Mouse (Mus musculus): Measurements from ENCODE around the gene Fuca1. TPM values are rescaled to one million over a fixed set of nuclear protein-coding genes. Genes with fewer than 3 reads are reported as not detected.

Gene Fuca1
- polyA plus RNA-seq (2015; fragmentation: Nextera tagmentation; extraction: Ambion mirVana) = 63.2 and 68.3 TPM in 2 replicates

DNA sequence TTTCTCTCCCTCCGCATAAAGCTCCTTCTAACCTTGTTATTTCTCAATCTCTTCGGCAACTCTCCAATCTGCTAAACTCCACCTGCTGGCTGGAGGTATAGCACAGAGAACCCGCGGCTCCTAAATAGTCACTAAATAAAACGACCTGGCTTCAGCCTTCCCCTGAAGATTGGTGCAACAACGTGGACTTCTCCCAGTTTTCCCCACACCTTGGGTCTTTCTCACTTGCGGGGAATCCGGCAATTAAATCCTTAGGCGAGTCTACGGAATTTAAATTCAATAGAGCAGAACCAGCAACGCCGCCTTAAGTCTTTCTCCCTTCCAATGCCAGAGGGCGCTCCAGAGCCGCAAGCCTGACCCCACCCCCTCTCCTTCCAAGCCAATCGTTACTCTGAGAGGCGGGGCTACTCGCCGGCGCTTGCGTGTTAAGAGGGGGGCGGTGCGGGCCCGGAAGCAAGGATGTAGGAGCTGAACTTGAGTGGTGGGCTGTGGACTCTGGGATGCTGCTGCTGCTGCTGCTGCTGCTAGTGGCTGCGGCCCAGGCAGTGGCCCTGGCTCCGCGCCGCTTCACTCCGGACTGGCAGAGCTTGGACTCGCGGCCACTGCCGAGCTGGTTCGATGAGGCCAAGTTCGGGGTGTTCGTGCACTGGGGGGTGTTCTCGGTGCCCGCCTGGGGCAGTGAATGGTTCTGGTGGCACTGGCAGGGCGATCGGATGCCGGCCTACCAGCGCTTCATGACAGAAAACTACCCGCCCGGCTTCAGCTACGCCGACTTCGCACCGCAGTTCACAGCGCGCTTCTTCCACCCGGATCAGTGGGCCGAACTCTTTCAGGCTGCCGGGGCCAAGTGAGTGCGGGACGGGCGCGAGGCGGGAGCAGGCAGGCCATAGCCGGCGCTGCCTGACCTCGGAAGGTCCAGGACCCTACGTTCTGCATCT is at the start of gene Fuca1:
TSS of gene Fuca1 (plus strand) at position 432 of the 938 bp plus-strand sequence.
- Histone ChIP-seq H3K9ac (peak within 1 kb of the TSS; percentile 80), H3K27me3 (replicated peaks) (no peaks in the 10 kb centered on the region), H3K36me3 (replicated peaks) (no peaks in the 10 kb centered on the region), H3K4me1 (peaks cover 10% of the 10 kb centered on the region), H3K27ac (peak within 1 kb of the TSS; percentile 76), H3K4me3 (peak within 1 kb of the TSS; percentile 59), H3K9me3 (no peaks in the 10 kb centered on the region), H3K4me2 (peak within 1 kb of the TSS; percentile 86)
- ATAC-seq (replicated peaks) = peak; percentile 97
- 2% methylated on average over 60 of the region's 60 CpGs for WGBS

DNA sequence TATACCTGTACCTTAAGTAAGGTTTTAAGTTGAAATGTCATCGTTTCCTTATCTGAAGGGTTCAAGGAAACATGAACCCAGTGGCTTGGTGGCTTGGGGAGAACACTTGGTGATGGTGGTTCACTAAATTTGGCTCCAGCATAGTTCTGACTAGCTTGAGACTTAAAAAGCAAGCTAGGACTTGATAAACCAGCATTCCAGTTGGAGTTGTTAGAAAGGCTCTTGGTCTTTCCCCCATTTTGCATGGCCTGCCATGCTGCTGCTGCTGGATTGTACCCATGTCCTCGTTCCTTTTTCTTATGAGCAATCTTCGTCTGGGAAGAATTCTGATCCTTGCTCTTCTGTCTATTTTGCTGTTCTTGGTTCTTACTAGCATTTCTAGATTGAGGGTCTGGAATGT is 48.5 kb upstream of the Fuca1 start:
- peak overlapping the region; percentile 64 for H3K4me3 ChIP-seq
- H3K27me3 ChIP-seq (replicated peaks) = no peaks in the 10 kb centered on the region
- no peak for ATAC-seq (replicated peaks)
- peaks cover 52% of the 10 kb centered on the region for H3K4me1 ChIP-seq
- H3K27ac ChIP-seq = 0 out of 2 replicates have a peak overlapping the region, but pooled peaks have one; percentile 98
- peak overlapping the region; percentile 65; the same call in 1 of the 2 replicates for H3K9ac ChIP-seq
- peak overlapping the region; percentile 91 for H3K4me2 ChIP-seq
- 40% methylated on average over 3 of the region's 3 CpGs for WGBS
- no peaks in the 10 kb centered on the region for H3K9me3 ChIP-seq
- H3K36me3 ChIP-seq (replicated peaks) = no peaks in the 10 kb centered on the region; the same call in 1 of the 2 replicates

DNA sequence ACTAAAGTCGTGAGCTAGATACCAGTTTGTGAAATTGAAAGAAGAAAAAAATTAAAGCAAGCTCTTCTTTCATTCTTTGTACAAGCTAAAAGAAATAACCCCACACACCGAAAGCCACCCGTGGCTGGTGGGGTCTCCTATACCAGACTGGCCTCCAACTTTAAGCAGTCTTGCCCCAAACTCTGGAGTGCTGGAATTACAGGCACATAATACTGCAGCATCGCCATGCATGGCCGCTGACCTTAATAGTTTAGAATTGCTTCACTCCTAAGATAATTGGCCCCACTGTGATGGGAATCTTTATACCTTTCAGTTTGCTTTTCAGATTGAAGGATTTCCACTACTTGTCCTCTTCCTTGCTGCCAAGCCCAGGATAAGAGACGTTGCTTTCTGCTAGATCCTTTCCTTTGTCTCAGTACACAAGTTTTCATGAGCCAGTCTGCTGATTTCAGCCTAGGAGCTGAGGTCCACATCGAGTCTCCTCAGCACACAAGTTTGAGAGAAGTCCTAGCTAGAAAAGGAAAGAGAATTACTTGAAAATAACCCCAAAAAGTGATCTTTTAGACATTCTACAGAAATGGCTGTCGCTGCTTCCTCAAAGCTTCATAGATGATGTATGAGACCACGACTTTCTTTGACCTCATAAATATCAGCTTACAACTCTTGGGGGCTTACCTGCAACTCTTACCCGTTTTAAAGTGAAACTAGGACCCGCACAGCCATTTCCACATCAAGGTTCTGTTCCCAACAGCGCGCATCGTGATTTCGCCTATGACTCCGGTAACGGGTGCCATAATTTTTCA is 47.7 kb upstream of the Fuca1 start:
- Histone ChIP-seq H3K36me3 (replicated peaks) (no peaks in the 10 kb centered on the region), H3K4me1 (peaks cover 54% of the 10 kb centered on the region)
- no peak for ATAC-seq (replicated peaks)

DNA sequence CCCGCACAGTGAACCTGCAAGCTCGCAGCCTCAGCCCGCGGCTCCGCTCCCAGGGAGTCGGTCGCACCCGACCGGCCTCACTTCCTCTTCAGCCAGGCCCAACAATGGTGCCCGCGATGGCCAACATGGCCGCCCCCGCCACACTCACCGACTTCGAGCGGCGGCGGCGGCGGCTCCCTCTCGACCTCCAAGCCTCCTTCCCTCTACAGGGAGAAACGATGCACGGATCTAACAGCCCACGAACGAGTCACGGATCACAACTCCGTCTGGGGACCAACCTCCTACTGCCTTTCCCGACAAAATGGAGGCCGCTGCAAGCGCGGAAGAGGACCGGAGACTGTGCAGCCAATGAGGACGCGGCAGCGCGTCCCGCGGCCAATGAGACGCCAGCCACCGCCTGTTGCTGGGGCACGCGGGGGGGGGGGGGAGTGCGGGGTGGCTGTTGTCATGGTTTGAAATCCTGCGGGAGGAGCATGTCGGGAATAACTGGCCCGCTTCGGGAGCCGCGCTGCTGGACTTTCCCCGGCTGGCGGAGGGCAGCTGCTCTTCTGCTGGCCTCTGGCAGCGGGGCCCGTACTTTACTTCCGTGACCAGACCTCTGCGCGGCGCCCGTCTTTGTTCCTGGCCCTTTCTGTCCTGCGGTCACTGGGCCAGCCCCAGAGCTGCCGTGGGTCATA is 46.9 kb upstream of the Fuca1 start, which contains the start of gene Pnrc2:
TSS of gene Pnrc2 (minus strand) at position 325 of the 677 bp plus-strand sequence.
- peak; percentile 97 for ATAC-seq (replicated peaks)
- Histone ChIP-seq H3K4me1 (peaks cover 54% of the 10 kb centered on the region), H3K27ac (peak within 1 kb of the TSS; percentile 98), H3K9me3 (no peaks in the 10 kb centered on the region), H3K4me3 (peak within 1 kb of the TSS; percentile 64), H3K9ac (peak within 1 kb of the TSS; percentile 65), H3K4me2 (peak within 1 kb of the TSS; percentile 91), H3K36me3 (replicated peaks) (no peaks in the 10 kb centered on the region), H3K27me3 (replicated peaks) (no peaks in the 10 kb centered on the region)
- under 1% methylated on average over 59 of the region's 60 CpGs for WGBS

More for the DNA sequence above, 47.7 kb upstream of the Fuca1 start:
- Histone ChIP-seq H3K4me3 (peak overlapping the region; percentile 64), H3K27me3 (replicated peaks) (no peaks in the 10 kb centered on the region), H3K27ac (peak overlapping the region; percentile 98), H3K4me2 (peak overlapping the region; percentile 91), H3K9me3 (no peaks in the 10 kb centered on the region), H3K9ac (peak overlapping the region; percentile 65)
- 6% methylated on average over 17 of the region's 17 CpGs for WGBS

DNA sequence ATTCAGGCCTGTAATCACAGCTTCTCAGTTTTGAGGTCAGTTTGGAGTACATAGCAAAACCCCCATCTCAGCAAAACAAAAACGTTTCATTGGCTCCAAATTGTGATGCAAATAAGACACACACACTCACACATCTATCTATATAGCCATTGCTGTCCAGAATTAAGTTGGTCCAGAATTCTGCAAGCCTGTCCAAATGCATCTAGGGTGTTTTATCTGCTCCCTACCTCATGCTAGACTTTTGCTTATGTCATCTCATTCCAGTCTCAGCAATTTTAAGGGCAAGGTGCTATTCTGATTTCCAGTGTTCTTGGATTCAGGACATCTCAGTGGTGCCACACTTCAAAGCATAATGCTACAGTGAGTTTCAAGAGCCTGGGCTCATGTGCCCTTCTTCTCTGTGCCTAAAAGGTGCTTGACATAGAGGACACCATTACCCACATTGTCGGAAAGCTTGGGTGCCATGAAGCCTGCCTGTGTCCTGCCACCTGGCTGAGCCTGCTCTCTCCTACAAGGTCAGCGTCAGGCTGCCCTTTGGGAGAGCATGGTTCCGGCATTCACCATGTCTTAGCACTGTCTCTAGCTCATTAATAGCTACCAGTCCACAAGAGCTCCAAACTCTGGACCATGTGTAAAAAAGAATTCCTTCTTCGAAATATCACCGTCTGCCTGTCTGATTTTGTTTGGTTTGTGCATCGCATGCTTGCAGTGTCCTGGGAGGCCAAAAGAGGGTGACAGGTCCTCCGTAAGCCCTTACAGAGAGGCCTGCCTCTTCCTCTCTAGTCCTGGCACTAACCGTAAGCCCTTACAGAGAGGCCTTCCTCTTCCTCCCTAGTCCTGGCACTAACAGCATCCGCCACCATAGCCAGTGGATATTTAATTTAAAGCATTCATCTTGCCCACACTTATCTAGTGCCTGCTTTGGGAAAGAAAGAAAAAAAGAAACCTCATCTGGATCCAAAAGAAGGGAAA is 45.7 kb upstream of the Fuca1 start:
- H3K27ac ChIP-seq = peak overlapping the region; percentile 98
- no peak overlapping the region for H3K4me3 ChIP-seq
- peak overlapping the region; percentile 91; the same call in 1 of the 2 replicates for H3K4me2 ChIP-seq
- H3K9ac ChIP-seq = no peak overlapping the region
- 77% methylated on average over 10 of the region's 10 CpGs for WGBS
- peaks cover 54% of the 10 kb centered on the region for H3K4me1 ChIP-seq
- no peaks in the 10 kb centered on the region for H3K27me3 ChIP-seq (replicated peaks)
- H3K9me3 ChIP-seq = no peaks in the 10 kb centered on the region
- ATAC-seq (replicated peaks) = no peak
- no peaks in the 10 kb centered on the region for H3K36me3 ChIP-seq (replicated peaks)

DNA sequence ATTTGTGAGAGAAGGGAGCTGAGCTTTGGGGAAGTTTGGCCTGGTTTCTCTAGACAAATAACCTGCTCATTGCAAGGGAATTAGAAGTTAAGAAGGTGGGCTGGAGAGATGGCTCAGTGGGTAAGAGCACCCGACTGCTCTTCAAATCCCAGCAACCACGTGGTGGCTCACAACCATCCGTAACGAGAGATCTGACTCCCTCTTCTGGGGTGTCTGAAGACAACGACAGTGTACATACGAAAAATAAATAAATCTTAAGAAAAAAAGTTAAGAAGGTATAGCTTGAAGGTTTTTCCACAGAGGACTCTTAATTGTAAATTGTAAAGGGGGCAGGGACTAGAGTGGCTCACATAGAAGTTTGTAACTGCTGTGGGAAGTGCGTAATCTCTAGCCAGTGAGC is 45.0 kb upstream of the Fuca1 start:
- no peaks in the 10 kb centered on the region for H3K36me3 ChIP-seq (replicated peaks)
- H3K4me2 ChIP-seq = no peak overlapping the region
- H3K4me3 ChIP-seq = no peak overlapping the region
- H3K4me1 ChIP-seq = peaks cover 51% of the 10 kb centered on the region
- WGBS = 25% methylated on average over 7 of the region's 7 CpGs
- H3K9me3 ChIP-seq = no peaks in the 10 kb centered on the region
- no peak overlapping the region for H3K9ac ChIP-seq
- H3K27ac ChIP-seq = no peak overlapping the region
- H3K27me3 ChIP-seq (replicated peaks) = no peaks in the 10 kb centered on the region
- ATAC-seq (replicated peaks) = no peak

DNA sequence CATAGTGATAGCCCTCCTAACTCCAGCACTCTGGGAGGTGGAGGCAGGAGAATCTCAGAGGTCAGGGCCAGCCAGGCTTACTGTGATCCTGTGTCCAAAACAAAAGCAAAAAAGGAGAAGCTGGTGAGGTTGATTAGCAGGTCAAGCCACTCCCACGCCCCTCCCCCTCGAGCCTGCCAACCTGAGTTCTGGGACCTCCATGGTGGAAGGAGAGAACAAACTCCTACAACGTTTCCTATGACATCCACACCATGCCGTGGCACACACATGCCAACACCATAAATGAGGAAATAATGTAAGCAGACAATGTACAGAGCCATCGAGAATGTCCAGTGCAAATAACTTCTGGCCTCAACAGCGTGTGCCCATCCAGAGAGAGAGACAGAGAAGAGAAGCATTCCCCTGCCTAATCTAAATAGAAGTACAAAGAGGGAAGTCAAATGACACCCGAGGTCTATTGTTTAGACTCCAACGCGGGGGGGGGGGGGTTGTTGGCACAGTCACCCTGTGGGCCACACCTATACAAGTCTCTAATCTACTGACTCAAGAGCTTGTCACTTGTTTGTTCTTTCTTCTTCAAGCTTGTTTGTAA is 44.4 kb upstream of the Fuca1 start:
- no peaks in the 10 kb centered on the region for H3K9me3 ChIP-seq
- no peak overlapping the region; the same call in 1 of the 2 replicates for H3K27ac ChIP-seq
- 9% methylated on average over 9 of the region's 9 CpGs for WGBS
- peaks cover 47% of the 10 kb centered on the region for H3K4me1 ChIP-seq
- H3K9ac ChIP-seq = peak overlapping the region; percentile 33; the same call in 1 of the 2 replicates
- H3K27me3 ChIP-seq (replicated peaks) = no peaks in the 10 kb centered on the region
- no peaks in the 10 kb centered on the region for H3K36me3 ChIP-seq (replicated peaks)
- no peak for ATAC-seq (replicated peaks)
- H3K4me3 ChIP-seq = peak overlapping the region; percentile 3; the same call in 1 of the 2 replicates
- peak overlapping the region; percentile 43 for H3K4me2 ChIP-seq

DNA sequence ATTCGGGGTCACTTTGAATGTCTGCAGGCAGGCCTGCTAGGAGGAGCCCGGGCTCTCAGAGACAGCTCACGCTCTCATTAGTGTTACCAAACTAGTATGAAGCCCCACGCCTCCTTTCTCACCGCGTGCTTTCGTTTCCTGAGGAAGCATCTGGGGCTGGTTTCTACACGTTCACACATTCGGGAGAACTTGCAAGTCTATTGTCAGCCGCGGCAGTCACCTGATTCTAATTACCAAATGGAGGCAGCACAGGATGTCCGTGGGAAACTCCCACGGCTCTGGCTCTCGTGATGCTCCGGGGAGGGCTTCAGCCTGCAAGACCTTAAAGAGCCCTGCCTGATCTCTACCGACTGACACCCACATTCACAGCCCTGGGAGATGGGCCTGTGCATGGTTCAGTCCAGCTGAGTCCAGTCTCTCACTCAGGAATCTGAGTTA is 43.9 kb upstream of the Fuca1 start:
- peak overlapping the region; percentile 33 for H3K9ac ChIP-seq
- no peaks in the 10 kb centered on the region for H3K36me3 ChIP-seq (replicated peaks)
- no peak for ATAC-seq (replicated peaks)
- peak overlapping the region; percentile 3; the same call in 1 of the 2 replicates for H3K4me3 ChIP-seq
- H3K27me3 ChIP-seq (replicated peaks) = no peaks in the 10 kb centered on the region
- no peaks in the 10 kb centered on the region for H3K9me3 ChIP-seq
- under 1% methylated on average over 16 of the region's 16 CpGs for WGBS
- H3K4me2 ChIP-seq = peak overlapping the region; percentile 43
- H3K4me1 ChIP-seq = peaks cover 43% of the 10 kb centered on the region
- no peak overlapping the region for H3K27ac ChIP-seq

DNA sequence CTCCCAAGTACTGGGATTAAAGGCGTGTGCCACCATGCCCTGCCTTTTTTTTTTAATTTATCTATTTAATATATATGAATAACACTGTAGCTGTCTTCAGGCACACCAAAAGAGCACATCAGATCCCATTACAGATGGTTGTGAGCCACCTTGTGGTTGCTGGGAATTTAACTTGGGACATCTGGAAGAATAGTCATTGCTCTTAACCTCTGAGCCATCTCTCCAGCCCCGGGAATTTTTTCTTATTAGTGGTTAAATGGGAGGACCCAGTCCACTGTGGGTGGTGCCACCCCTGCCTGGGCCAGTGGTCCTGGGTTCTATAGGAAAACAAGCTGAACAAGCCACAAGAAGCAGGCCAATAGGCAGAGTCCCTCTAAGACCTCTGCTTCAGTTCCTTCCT is 42.8 kb upstream of the Fuca1 start:
- Histone ChIP-seq H3K9me3 (no peaks in the 10 kb centered on the region), H3K9ac (no peak overlapping the region), H3K4me2 (no peak overlapping the region), H3K27ac (no peak overlapping the region), H3K27me3 (replicated peaks) (no peaks in the 10 kb centered on the region), H3K4me1 (peaks cover 32% of the 10 kb centered on the region), H3K4me3 (no peak overlapping the region), H3K36me3 (replicated peaks) (no peaks in the 10 kb centered on the region)
- ATAC-seq (replicated peaks) = no peak
- 76% methylated on average over 2 of the region's 2 CpGs for WGBS

DNA sequence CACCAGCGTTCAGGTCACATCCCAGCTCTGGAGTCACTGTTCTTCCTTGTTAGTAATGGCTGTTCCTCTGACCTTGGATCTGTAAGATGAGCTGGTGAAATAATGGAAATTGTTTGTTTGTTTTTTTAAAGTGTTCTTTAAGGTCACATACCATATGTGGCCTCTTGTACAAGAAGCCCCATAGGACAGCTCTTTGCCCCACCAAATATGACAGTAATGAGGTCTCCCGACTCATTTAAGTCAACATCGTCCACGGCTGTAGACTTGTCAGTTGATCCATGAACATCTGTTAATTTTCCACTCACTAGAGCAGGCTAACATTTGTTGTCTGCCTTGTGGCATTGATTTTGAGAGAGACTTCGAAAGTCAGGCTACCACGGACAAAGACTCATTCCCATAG is 41.5 kb upstream of the Fuca1 start:
- 57% methylated on average over 6 of the region's 6 CpGs for WGBS
- no peaks in the 10 kb centered on the region for H3K27me3 ChIP-seq (replicated peaks)
- no peak overlapping the region for H3K4me3 ChIP-seq
- no peak overlapping the region for H3K4me2 ChIP-seq
- H3K9me3 ChIP-seq = no peaks in the 10 kb centered on the region
- no peak overlapping the region for H3K27ac ChIP-seq
- ATAC-seq (replicated peaks) = no peak
- peaks cover 29% of the 10 kb centered on the region for H3K4me1 ChIP-seq
- H3K9ac ChIP-seq = no peak overlapping the region
- H3K36me3 ChIP-seq (replicated peaks) = no peaks in the 10 kb centered on the region
